Mouse (Mus musculus) right cerebral cortex, postnatal 4 days (tissue): ENCODE data around the gene Mab21l1.
A peak's percentile ranks its signal among the peaks of the same experiment; 100 is the strongest.

ENCODE experiments used
- DNase-seq: peaks from one replicate; pipeline ENCODE4 v3.0.0-alpha.2; 2022

Gene Mab21l1

DNA sequence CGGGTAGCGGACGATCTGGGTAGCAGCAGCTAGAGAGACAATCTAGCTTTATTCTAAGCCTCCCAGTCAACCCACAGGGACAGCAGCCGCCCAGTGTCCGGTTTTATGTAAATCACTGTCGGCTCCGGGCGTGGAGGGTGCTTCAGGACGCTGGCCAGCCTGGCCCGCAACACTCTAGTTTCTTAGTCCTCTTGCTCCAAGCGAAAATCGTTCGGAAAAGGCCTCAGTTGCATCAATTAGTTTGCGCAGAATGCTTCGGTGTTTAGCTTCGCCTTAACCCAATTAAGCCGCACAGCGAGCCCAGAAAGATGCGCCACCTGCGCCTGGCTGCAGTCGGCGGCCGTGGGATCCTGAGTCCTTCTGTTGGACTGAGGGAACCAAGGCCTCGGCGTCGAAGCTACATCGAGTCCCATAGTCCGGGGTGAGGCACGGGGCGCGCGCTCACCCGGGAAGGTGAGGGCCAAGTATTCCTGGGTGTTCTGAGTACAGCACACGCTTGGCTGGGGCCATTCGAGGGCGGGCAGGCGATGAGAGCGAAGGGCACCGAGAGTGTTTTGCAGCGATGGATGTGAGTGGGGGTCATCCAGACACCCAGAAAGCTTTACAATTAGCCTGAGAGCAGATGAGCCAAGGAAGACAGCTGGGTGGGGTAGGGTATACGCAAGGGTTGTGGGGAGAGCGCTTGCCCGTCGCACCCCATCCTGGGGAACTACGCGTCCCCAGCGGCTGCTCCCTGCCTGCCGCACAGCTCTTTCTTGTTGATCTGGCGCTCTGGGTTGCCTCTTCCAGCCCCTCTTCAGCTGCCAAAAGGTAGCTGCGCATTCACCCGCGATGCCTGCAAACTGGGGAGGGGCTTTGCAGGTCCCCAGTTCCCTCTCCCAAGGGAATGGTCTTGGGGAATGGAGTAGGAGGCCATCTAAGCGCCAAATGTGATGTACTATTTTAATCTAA is 1.9 kb upstream of the Mab21l1 start:
- DNase-seq = peak; percentile 20

DNA sequence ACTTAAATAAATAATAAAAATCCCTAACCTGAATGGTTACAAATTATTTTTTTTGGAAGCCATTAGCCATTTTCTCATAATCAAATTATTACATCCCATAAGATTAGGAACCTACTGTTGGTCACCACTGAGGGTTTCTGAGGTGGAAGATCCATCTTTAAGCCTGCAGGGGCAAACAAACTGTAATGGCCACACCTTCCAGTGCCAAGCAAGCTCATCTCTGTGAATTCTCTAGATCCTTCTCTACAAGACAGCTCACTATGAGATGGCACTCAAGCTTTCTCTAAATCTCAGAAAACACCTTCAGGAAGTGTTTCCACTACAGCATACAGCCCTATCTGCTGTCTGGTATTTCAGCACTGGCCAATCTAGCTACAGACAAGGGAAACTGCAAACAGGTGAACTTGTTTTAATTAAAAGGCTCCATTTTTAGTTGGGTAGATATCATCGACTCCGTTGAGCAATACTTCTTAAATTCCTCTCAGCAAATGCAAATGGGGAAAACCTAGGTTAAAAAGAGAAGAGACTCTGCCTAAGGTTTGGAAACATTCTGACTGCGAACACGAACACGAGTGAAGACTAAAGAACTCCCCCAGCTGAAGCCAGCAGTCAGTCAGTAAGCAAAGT is 768 bp upstream of the Mab21l1 start:
- no peak for DNase-seq

DNA sequence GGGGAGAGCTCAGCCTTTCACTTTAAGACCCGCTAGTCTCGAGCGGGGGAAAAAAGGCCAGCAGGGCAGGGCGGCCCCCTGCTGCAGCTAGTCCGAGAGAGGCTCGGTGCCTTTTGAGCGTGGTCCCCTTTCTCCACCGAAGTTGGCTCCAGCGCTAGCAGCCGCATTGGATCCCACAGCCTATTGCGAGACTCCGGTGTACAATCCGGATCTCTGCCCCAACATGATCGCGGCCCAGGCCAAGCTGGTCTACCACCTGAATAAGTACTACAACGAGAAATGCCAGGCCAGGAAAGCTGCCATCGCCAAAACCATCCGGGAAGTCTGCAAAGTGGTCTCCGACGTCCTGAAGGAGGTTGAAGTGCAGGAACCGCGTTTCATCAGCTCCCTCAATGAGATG is 461 bp downstream of the Mab21l1 start:
- DNase-seq = peak; percentile 26

- peak; percentile 29 for DNase-seq
These were observed 1.1 kb downstream of the Mab21l1 start for GRCm38 (mm10) chr3:55783171-55784081.

- DNase-seq = no peak
These were observed 1.8 kb downstream of the Mab21l1 start for GRCm38 (mm10) chr3:55784101-55784500.

DNA sequence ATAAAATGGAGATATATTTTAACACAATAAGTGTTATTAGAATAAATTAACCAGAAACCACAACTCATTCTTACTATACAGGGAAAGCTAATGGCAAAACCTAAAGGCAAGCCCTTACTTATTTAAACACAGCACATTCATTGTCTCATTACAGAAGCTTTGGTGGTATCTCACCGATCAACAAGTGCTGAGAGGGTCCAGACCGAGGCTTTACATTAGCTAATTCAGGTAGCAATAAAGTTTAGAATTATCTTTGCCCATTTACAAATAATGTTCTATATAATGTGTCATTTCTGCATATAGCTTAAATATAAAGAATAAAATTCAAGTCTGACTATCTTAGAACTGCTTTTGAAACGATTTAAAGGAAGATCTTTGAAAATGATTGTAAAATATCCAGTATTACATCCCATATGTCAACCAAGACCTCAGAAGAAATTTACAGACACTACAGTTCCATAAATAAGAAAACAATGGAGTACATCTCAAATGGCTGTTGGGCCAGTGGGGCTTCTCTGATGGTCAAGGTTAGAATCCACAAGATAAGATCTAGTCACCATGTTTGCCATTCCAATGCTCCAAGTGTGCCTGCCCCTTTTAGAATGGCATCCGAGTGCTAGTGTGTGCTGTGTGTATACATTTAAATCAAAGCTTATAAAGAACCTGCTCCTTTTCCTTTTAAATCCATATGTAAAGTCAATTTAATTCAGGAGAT is 3.1 kb downstream of the Mab21l1 start:
- no peak for DNase-seq

GRCm38 (mm10) chr3:55785981-55786725 is 3.8 kb downstream of the Mab21l1 start:
- DNase-seq = no peak

GRCm38 (mm10) chr3:55786835-55787486 is 4.7 kb downstream of the Mab21l1 start:
- no peak for DNase-seq

DNA sequence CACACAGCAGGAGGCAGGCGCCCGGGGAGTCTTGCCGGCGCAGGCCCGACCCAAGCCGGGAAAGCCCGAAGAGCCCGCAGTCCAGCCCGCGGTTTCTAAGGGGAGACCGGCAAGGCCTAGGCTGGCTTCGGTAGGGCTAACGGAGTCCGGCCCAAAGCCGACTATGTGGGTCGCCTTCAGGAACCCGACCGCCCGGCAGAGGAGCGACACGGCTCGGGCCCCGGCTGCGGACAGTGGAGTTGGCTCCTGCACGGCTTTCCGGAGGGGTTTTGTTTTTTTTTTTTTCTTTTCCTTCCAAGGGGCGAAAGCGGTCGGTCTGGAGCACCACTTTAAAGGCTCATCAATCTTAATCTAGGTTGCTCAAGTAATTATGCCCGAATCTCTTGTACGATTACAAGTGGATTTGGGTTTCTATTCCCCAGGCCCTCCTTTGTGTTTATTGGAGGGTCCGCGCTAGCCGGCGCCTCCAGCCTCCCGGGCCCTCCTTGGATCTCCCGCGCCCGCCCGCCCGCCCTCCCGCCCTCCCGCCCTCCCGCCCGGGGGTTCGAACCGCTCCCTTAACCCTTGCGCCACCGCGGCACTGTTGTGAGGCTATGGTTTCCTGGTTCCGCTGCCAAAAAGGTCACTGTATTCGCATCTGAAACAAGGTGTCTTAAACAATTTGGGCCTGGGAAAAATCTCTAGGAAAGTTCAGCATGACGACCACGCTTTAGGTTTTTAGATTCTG is 5.3 kb downstream of the Mab21l1 start:
- peak; percentile 37 for DNase-seq

GRCm38 (mm10) chr3:55788214-55788586 is 5.9 kb downstream of the Mab21l1 start:
- no peak for DNase-seq

DNA sequence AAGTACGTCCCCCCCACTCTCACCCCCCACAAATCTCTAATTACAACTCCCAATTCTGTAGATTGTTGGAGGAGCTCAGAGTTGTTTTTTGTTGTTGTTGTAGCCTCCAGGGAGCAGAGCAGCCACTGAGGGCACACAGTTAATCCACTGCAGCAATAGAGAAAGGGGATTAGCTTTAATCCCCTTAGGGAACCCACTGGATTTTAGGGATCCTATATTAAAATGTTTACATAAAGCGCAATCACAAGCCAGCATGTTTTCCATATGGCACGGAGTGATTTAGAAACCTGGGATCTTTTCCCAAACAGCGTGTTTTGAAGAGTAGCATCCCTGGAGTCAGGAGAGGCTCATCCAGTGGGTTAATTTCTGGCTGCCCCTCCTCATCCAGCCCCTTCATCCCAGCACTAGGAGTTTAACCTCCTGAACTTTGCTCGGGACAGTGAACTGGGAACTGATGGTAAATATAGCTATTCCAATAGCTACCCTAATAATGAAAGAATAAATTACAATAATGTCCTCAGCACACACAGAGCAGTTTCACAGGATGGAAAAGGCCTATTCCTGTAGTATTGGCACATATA is 6.4 kb downstream of the Mab21l1 start:
- DNase-seq = no peak

DNA sequence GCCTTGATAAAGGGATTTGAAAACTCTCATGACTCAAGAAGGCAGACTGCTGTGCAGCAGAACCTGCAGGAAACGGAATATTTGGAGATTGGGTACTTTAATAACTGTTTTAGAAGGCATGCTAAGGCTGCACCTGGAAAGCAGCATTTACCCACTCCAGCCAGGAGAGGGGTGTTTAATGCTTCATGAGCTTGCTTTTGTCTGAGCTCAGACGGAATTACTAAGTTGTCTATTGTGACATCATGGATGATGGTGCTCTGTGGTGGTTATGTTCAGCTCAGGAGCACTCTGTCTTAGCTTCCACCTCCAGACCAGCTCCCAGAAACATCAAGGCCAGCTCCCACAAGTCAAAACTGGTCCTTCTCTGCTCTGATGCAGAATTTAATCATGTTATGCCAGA is 7.5 kb downstream of the Mab21l1 start:
- no peak for DNase-seq

DNA sequence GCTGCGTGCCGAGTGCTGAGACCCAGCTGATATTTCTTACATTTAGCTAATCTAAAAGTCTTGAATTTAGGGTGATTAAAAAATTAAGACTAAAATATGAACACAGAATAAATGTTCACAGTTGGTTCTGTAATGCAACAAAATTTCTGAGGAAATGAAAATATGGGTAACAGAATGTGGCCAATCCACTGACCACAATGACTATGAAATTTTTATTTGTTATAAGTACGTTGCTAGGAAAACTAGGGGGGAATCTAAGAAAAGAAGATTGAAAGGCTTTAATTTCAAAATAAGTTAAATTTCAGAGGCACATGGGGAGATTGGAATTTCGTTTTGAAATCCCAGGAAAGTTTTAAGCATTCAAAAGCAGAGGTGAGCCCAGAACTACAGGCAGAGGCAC is 8.3 kb downstream of the Mab21l1 start:
- DNase-seq = no peak

- DNase-seq = no peak
These were observed 9.9 kb downstream of the Mab21l1 start for GRCm38 (mm10) chr3:55792251-55792650.

DNA sequence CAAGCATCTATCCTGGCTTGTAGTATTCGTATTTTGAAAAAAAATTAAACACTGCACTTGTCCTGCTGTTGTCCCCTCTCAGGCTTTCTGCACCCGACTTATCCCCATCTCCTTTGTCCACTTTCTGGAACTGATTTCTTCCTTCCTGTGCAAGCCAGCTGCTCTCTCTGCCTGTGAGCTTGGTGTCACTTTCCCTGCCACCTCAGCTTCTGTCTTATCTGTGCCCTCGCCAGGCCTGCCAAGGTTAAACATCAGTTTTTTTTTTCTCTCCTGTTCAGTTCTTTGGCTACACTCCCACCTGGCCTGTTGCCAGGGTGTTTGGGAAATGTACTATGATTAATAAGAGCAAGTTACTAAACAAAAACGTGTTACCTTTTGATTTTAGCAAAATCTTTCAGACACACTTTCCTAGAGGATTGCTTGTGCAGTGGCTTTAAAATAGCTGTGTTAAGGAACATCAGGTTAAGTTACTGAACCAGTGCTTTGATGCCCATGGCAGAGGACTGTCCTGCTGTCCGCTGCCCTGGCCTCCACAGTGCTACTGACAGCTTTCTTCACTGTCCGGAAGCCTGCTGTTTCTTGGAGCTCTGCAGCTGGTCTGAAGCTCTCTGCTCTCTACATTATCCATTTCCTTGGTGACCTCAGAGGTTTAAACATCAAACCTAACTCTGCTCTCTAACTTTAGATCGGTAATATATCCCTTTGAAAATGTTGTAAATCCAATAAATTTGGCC is 11.7 kb downstream of the Mab21l1 start:
- peak; percentile 42 for DNase-seq

DNA sequence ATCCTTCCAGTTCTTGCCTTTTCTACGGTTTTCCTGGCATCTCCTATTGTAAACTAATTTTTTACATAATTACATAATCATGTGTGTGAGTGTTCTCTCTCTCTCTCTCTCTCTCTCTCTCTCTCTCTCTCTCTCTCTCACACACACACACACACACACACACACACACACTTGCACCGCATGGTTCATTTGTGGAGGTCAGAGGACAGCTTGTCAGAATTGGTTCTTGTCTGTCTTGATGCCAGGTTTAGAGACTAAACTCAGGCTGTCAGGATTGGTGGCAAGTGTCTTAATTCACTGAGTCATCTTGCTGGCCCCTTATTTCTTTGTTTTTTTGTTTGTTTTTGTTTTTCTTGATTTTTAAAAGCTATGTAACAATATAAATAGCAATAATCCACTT is 12.5 kb downstream of the Mab21l1 start:
- DNase-seq = no peak

DNA sequence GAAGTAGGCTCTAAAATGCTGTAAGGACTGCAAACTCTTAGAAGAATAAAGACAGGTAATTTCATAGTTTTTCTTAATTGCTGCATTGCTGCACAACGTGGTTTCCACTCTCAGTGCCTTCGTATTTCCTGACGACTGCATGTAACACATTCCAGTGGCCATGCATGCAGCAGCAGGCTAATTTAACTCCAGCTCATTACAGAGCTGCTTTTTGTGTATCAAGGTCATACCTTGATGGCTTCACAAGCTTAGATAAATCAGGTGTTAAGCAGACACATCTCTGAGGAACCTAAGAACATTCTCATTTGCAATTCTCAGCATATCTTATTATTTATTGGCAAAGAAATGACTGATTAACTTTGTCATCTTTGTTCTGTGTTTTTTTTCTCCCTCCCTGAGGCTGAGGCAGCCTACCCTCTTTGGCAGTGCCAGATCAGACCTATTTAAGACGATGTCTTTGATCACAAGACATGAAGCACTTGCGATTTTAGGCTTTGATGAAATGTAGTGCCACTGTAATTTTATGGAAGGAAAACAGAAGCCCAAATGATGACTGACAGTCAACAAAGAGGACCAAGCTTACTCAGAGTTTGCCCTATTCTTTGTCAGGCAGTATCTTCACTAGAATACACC is 32.8 kb downstream of the Mab21l1 start:
- DNase-seq = no peak

GRCm38 (mm10) chr3:55816096-55816495 is 33.8 kb downstream of the Mab21l1 start:
- no peak for DNase-seq
